Mouse (Mus musculus) megakaryocyte, embryonic 14.5 days (primary cell): Measurements from ENCODE around the gene Foxo3.

Experiments
- FLI1 ChIP-seq: IDR thresholded peaks from 2 replicates; pipeline ENCODE4 v1.6.1; 2012; ENCODE audit warnings: low read length, inconsistent platforms, mixed read lengths
- GATA1 ChIP-seq: IDR thresholded peaks from 3 replicates; pipeline ENCODE4 v1.6.1; 2012; ENCODE audit warnings: mixed read lengths, low read length, inconsistent platforms, borderline replicate concordance

DNA sequence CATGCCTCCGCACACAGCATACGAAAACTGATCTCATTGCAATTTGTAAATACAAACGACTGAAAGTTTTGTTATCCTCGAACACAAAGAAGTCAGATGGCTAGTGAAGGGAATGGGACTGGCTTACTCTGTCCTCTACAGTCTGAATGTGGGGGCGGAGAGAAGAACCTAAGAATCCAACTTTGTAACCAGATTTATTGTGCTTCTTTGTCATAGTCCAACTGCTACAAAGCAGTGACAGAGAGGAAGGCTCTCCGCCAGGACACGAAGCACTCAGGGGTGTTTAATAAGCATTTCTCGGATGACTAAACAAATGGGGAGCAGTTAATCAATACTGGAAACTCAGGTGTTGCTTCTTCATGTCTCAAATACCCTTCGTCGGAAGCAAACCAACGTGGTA, 43.6 kb downstream of the Foxo3 start:
- TF ChIP-seq FLI1: no peak
- TF ChIP-seq GATA1: no peak
